Mouse (Mus musculus) heart, postnatal 25 days (tissue): ENCODE measurements around the gene Vmn1r89. TPM values are rescaled to one million over a fixed set of nuclear protein-coding genes. Genes with fewer than 3 reads are reported as not detected.

Source experiments
- DNase-seq: peaks from one replicate; pipeline ENCODE4 v3.0.0; 2022; ENCODE audit warnings: low spot score
- intact Hi-C: fragments of 180-260 bp; cut with DNase I; formaldehyde crosslinking; loops from one replicate; pipeline ENCODE4 v1.15.1; 2025
- total RNA-seq, 2 experiments: library from RNA; stranded (reverse); gene quantifications; 2 replicates each; pipeline ENCODE4 v1.2.3; 2021

Gene Vmn1r89
- not detected for total RNA-seq

- DNase-seq: no peak
- intact Hi-C loops: no loop called here
Observed at GRCm38 (mm10) chr7:13212720-13213119, at the start of gene Vmn1r89. Vmn1r89 (plus strand) TSS chr7:13213020.

- intact Hi-C loops: no loop called here
- no peak for DNase-seq
Observed at GRCm38 (mm10) chr7:13260746-13261700, 48.2 kb downstream of the Vmn1r89 start.

GRCm38 (mm10) chr7:13263851-13264250 lies 51.0 kb downstream of the Vmn1r89 start:
- intact Hi-C loops: no loop called here
- DNase-seq: no peak

GRCm38 (mm10) chr7:13264396-13264795 lies 51.6 kb downstream of the Vmn1r89 start:
- no peak for DNase-seq
- intact Hi-C loops: no loop called here

GRCm38 (mm10) chr7:13268749-13269260 lies 56.0 kb downstream of the Vmn1r89 start:
- intact Hi-C loops: no loop called here

GRCm38 (mm10) chr7:13269394-13269793 lies 56.6 kb downstream of the Vmn1r89 start:
- no peak for DNase-seq
- intact Hi-C loops: no loop called here

More at GRCm38 (mm10) chr7:13268749-13269260, 56.0 kb downstream of the Vmn1r89 start:
- DNase-seq: no peak

Other genes with a start within 250 kb of the Vmn1r89 start
- 1 to 10 TPM; 3.2 to 4.6 TPM for gene Zfp324, start 247.2 kb upstream of the Vmn1r89 start, total RNA-seq
- gene Zfp446, start 235.2 kb upstream of the Vmn1r89 start, total RNA-seq: 1 to 10 TPM; 2.5 to 3.0 TPM
- not detected for gene Slc27a5, start 214.8 kb upstream of the Vmn1r89 start, total RNA-seq
- gene Trim28, start 213.9 kb upstream of the Vmn1r89 start, total RNA-seq: 10 to 100 TPM; 86.8 to 96.2 TPM
- gene Zbtb45, start 203.0 kb upstream of the Vmn1r89 start, total RNA-seq: 10 to 100 TPM in 1 of 2 experiments, 1 to 10 TPM in 1; 7.3 to 10.9 TPM
- gene Chmp2a, start 178.2 kb upstream of the Vmn1r89 start, total RNA-seq: 100 to 1,000 TPM; 120 to 122 TPM
- gene Ube2m, start 174.7 kb upstream of the Vmn1r89 start, total RNA-seq: 100 to 1,000 TPM; 190 to 199 TPM
- under 1 TPM; 0.39 to 0.48 TPM for gene Mzf1, start 158.3 kb upstream of the Vmn1r89 start, total RNA-seq
- gene Vmn1r85, start 117.8 kb upstream of the Vmn1r89 start, total RNA-seq: not detected
- not detected for gene Vmn1r86, start 93.1 kb upstream of the Vmn1r89 start, total RNA-seq
- gene Vmn1r87, start 72.9 kb upstream of the Vmn1r89 start, total RNA-seq: not detected
- gene Vmn1r88, start 53.5 kb upstream of the Vmn1r89 start, total RNA-seq: under 1 TPM; 0.03 to 0.05 TPM
- gene Lig1, start 64.3 kb downstream of the Vmn1r89 start, total RNA-seq: 1 to 10 TPM; 3.9 to 4.0 TPM
- gene Zswim9, start 65.7 kb downstream of the Vmn1r89 start, total RNA-seq: 1 to 10 TPM; 7.6 to 7.8 TPM
- under 1 TPM in 1 of 2 experiments, not detected in 1; 0.10 TPM for gene Pla2g4c, start 111.6 kb downstream of the Vmn1r89 start, total RNA-seq
- not detected for gene Cabp5, start 185.1 kb downstream of the Vmn1r89 start, total RNA-seq
- not detected for gene Bsph1, start 237.8 kb downstream of the Vmn1r89 start, total RNA-seq